In genomic region chr11:69060448-69061254, GRCm38 (mm10) we compare ENCODE assay signal across 7 mouse cellular contexts. TPM values are rescaled to one million over a fixed set of nuclear protein-coding genes. Genes with fewer than 3 reads are reported as not detected.
DNase-seq lines count a peak whose midpoint lies in the region; ATAC-seq lines count a peak whose summit lies in the region.

No protein-coding gene starts in this region.

- 1% methylated on average over 40 of the region's 40 CpGs for whole genome bisulfite sequencing in lung, embryonic 15.5 days
- under 1% methylated on average over 40 of the region's 40 CpGs for WGBS in embryonic facial prominence, embryonic 12.5 days
- 1% methylated on average over 39 of the region's 40 CpGs for WGBS in hindbrain, embryonic 14.5 days
- 2% methylated on average over 40 of the region's 40 CpGs for WGBS in liver, embryonic 15.5 days (ENCODE audit: insufficient replicate concordance)

- H3K9me3 ChIP-seq in lung, embryonic 15.5 days = no peaks in the 10 kb centered on the region
- no peaks in the 10 kb centered on the region for H3K9me3 ChIP-seq in embryonic facial prominence, embryonic 12.5 days
- H3K9me3 ChIP-seq in hindbrain, embryonic 14.5 days (ENCODE audit: control insufficient read depth, low read length) = no peaks in the 10 kb centered on the region
- no peaks in the 10 kb centered on the region for H3K9me3 ChIP-seq in liver, embryonic 15.5 days (replicated peaks)

- peaks cover 39% of the 10 kb centered on the region for H3K4me1 ChIP-seq in lung, embryonic 15.5 days
- H3K4me1 ChIP-seq in embryonic facial prominence, embryonic 12.5 days = peaks cover 23% of the 10 kb centered on the region
- peaks cover 26% of the 10 kb centered on the region for H3K4me1 ChIP-seq in hindbrain, embryonic 14.5 days (replicated peaks; ENCODE audit: control insufficient read depth, insufficient read depth, low read length)
- peaks cover 56% of the 10 kb centered on the region for H3K4me1 ChIP-seq in liver, embryonic 15.5 days (replicated peaks)

- DNase-seq in lung, postnatal 36 days = no peak
- peak; percentile 40 for DNase-seq in adipocyte (ENCODE audit: low spot score)
- no peak for DNase-seq in hindbrain, embryonic 14.5 days (ENCODE audit: low spot score)
- DNase-seq in right cerebral cortex, postnatal 4 days = peak; percentile 43

- H3K9ac ChIP-seq in lung, embryonic 15.5 days = peak overlapping the region; percentile 90
- H3K9ac ChIP-seq in embryonic facial prominence, embryonic 12.5 days = peak overlapping the region; percentile 64
- H3K9ac ChIP-seq in hindbrain, embryonic 14.5 days = peak overlapping the region; percentile 85
- H3K9ac ChIP-seq in liver, embryonic 15.5 days = peak overlapping the region; percentile 89

- no peak for ATAC-seq in lung, embryonic 15.5 days (ENCODE audit: borderline replicate concordance, extremely low read depth, low FRiP score, low TSS enrichment)
- no peak for ATAC-seq in embryonic facial prominence, embryonic 12.5 days (ENCODE audit: insufficient number of reproducible peaks, insufficient read depth, low FRiP score, low TSS enrichment)
- ATAC-seq in hindbrain, embryonic 14.5 days (ENCODE audit: low FRiP score) = no peak
- ATAC-seq in liver, embryonic 15.5 days (ENCODE audit: insufficient read depth) = no peak

- peak overlapping the region; percentile 92 for H3K27ac ChIP-seq in lung, embryonic 15.5 days
- peak overlapping the region; percentile 83 for H3K27ac ChIP-seq in embryonic facial prominence, embryonic 12.5 days
- peak overlapping the region; percentile 85 for H3K27ac ChIP-seq in hindbrain, embryonic 14.5 days
- H3K27ac ChIP-seq in liver, embryonic 15.5 days (replicated peaks) = peak overlapping the region; percentile 86

- peak overlapping the region; percentile 79 for H3K4me3 ChIP-seq in lung, embryonic 15.5 days
- H3K4me3 ChIP-seq in embryonic facial prominence, embryonic 12.5 days = peak overlapping the region; percentile 87
- peak overlapping the region; percentile 54 for H3K4me3 ChIP-seq in hindbrain, embryonic 14.5 days (replicated peaks; ENCODE audit: low read length)
- peak overlapping the region; percentile 77 for H3K4me3 ChIP-seq in liver, embryonic 15.5 days (replicated peaks)

- H3K4me2 ChIP-seq in lung, embryonic 15.5 days = peak overlapping the region; percentile 95
- peak overlapping the region; percentile 96 for H3K4me2 ChIP-seq in embryonic facial prominence, embryonic 12.5 days (replicated peaks)
- peak overlapping the region; percentile 80 for H3K4me2 ChIP-seq in hindbrain, embryonic 14.5 days (replicated peaks)
- H3K4me2 ChIP-seq in liver, embryonic 15.5 days = peak overlapping the region; percentile 99

- no peaks in the 10 kb centered on the region for H3K27me3 ChIP-seq in lung, embryonic 15.5 days
- no peaks in the 10 kb centered on the region for H3K27me3 ChIP-seq in embryonic facial prominence, embryonic 12.5 days
- no peaks in the 10 kb centered on the region for H3K27me3 ChIP-seq in hindbrain, embryonic 14.5 days (ENCODE audit: control insufficient read depth, insufficient read depth, low read length)
- H3K27me3 ChIP-seq in liver, embryonic 15.5 days = no peaks in the 10 kb centered on the region

- H3K36me3 ChIP-seq in lung, embryonic 15.5 days = no peaks in the 10 kb centered on the region
- no peaks in the 10 kb centered on the region for H3K36me3 ChIP-seq in embryonic facial prominence, embryonic 12.5 days
- H3K36me3 ChIP-seq in hindbrain, embryonic 14.5 days (replicated peaks; ENCODE audit: control insufficient read depth, insufficient read depth) = no peaks in the 10 kb centered on the region
- no peaks in the 10 kb centered on the region for H3K36me3 ChIP-seq in liver, embryonic 15.5 days (replicated peaks)

RNA-seq across cellular contexts. Expression of gene Borcs6, which starts 1.1 kb away (rescaled TPM):
- polyA plus RNA-seq in lung, embryonic 15.5 days (2015; fragmentation: Nextera tagmentation; extraction: Ambion mirVana) = 9.1 and 10.3 TPM in 2 replicates
- polyA plus RNA-seq in embryonic facial prominence, embryonic 12.5 days (2016; fragmentation: Nextera tagmentation; extraction: Ambion mirVana) = 12.3 and 12.6 TPM in 2 replicates
- polyA plus RNA-seq in hindbrain, embryonic 14.5 days (2014; fragmentation: Nextera tagmentation; extraction: Ambion mirVana) = 18.6 and 24.3 TPM in 2 replicates
- polyA plus RNA-seq in liver, embryonic 15.5 days (2015; fragmentation: Nextera tagmentation; extraction: Ambion mirVana) = 4.3 and 5.3 TPM in 2 replicates

RNA-seq across cellular contexts. Expression of gene Tmem107, which starts 10.0 kb away (rescaled TPM):
- 69.3 and 71.1 TPM in 2 replicates for polyA plus RNA-seq in lung, embryonic 15.5 days (2015; fragmentation: Nextera tagmentation; extraction: Ambion mirVana)
- polyA plus RNA-seq in embryonic facial prominence, embryonic 12.5 days (2016; fragmentation: Nextera tagmentation; extraction: Ambion mirVana) = 36.8 and 43.5 TPM in 2 replicates
- polyA plus RNA-seq in hindbrain, embryonic 14.5 days (2014; fragmentation: Nextera tagmentation; extraction: Ambion mirVana) = 40.3 and 40.7 TPM in 2 replicates
- polyA plus RNA-seq in liver, embryonic 15.5 days (2015; fragmentation: Nextera tagmentation; extraction: Ambion mirVana) = 20.2 and 21.6 TPM in 2 replicates

RNA-seq across cellular contexts. Expression of gene Aurkb, which starts 15.2 kb away (rescaled TPM):
- 207 and 211 TPM in 2 replicates for polyA plus RNA-seq in lung, embryonic 15.5 days (2015; fragmentation: Nextera tagmentation; extraction: Ambion mirVana)
- polyA plus RNA-seq in embryonic facial prominence, embryonic 12.5 days (2016; fragmentation: Nextera tagmentation; extraction: Ambion mirVana) = 148 and 152 TPM in 2 replicates
- polyA plus RNA-seq in hindbrain, embryonic 14.5 days (2014; fragmentation: Nextera tagmentation; extraction: Ambion mirVana) = 17.0 and 22.0 TPM in 2 replicates
- polyA plus RNA-seq in liver, embryonic 15.5 days (2015; fragmentation: Nextera tagmentation; extraction: Ambion mirVana) = 111 and 115 TPM in 2 replicates

RNA-seq across cellular contexts. Expression of gene Vamp2, which starts 27.6 kb away (rescaled TPM):
- polyA plus RNA-seq in lung, embryonic 15.5 days (2015; fragmentation: Nextera tagmentation; extraction: Ambion mirVana) = 61.6 and 66.6 TPM in 2 replicates
- 84.3 and 85.0 TPM in 2 replicates for polyA plus RNA-seq in embryonic facial prominence, embryonic 12.5 days (2016; fragmentation: Nextera tagmentation; extraction: Ambion mirVana)
- polyA plus RNA-seq in hindbrain, embryonic 14.5 days (2014; fragmentation: Nextera tagmentation; extraction: Ambion mirVana) = 324 and 368 TPM in 2 replicates
- 14.9 and 19.6 TPM in 2 replicates for polyA plus RNA-seq in liver, embryonic 15.5 days (2015; fragmentation: Nextera tagmentation; extraction: Ambion mirVana)

RNA-seq across cellular contexts. Expression of gene Per1, which starts 34.4 kb away (rescaled TPM):
- 21.7 and 24.0 TPM in 2 replicates for polyA plus RNA-seq in lung, embryonic 15.5 days (2015; fragmentation: Nextera tagmentation; extraction: Ambion mirVana)
- 11.4 and 11.5 TPM in 2 replicates for polyA plus RNA-seq in embryonic facial prominence, embryonic 12.5 days (2016; fragmentation: Nextera tagmentation; extraction: Ambion mirVana)
- polyA plus RNA-seq in hindbrain, embryonic 14.5 days (2014; fragmentation: Nextera tagmentation; extraction: Ambion mirVana) = 9.6 and 10.1 TPM in 2 replicates
- polyA plus RNA-seq in liver, embryonic 15.5 days (2015; fragmentation: Nextera tagmentation; extraction: Ambion mirVana) = 6.4 and 7.6 TPM in 2 replicates

Comparison
In these comparisons a context has a peak if more than half of its experiments do, and no peak if none do; other contexts are left out.
1. DNase-seq: peak in adipocyte (single experiment) and right cerebral cortex, postnatal 4 days (single experiment); none in lung, postnatal 36 days (single experiment) and hindbrain, embryonic 14.5 days (single experiment).
2. Peak in every context shown above with its lines, with median percentiles within 50 percentile points of each other: H3K27ac ChIP-seq, H3K4me2 ChIP-seq, H3K4me3 ChIP-seq and H3K9ac ChIP-seq.